Mouse (Mus musculus): ENCODE measurements around the gene Plscr2. TPM values are rescaled to one million over a fixed set of nuclear protein-coding genes. Genes with fewer than 3 reads are reported as not detected.

Plscr2 gene
- polyA plus RNA-seq, 1 experiment from 2014 or later: 0.98 TPM

DNA sequence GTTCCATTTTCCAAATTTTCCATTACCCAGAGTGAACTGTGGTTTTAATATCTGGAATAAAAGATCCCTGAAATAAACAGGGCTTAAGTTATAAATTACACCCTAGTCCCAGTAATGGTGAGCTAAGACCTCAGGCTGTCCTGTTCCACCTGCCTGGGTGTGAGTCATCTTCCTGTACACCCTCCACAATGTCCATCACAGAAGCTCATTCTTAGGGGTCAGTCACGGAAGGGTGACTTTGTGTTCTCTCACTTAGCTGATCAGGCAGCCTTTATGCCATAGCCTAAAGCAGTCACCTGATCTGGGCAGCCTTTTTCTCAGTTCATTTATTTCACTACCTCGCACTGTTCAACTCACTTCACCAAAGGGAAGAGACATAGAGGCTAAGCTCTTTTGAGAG lies 16.8 kb downstream of the Plscr2 start:
- Histone ChIP-seq H3K4me1 (ENCODE audit: control insufficient read depth, insufficient read depth, low read length) (no peaks in the 10 kb centered on the region), H3K9me3 (ENCODE audit: control insufficient read depth, low read depth, low read length) (no peaks in the 10 kb centered on the region), H3K9ac (replicated peaks; ENCODE audit: low read depth, low read length) (no peak overlapping the region), H3K4me3 (ENCODE audit: low read depth, low read length) (no peak overlapping the region), H3K27ac (ENCODE audit: low read length) (no peak overlapping the region), H3K27me3 (ENCODE audit: control insufficient read depth, insufficient read depth, low read length) (no peaks in the 10 kb centered on the region), H3K4me2 (replicated peaks; ENCODE audit: low read depth, low read length) (no peak overlapping the region), H3K36me3 (ENCODE audit: control insufficient read depth, insufficient read depth, low read length) (no peaks in the 10 kb centered on the region)
- ATAC-seq (ENCODE audit: insufficient number of reproducible peaks, insufficient read depth, low FRiP score, low read depth): no peak
- 74% methylated on average over 2 of the region's 2 CpGs for WGBS

DNA sequence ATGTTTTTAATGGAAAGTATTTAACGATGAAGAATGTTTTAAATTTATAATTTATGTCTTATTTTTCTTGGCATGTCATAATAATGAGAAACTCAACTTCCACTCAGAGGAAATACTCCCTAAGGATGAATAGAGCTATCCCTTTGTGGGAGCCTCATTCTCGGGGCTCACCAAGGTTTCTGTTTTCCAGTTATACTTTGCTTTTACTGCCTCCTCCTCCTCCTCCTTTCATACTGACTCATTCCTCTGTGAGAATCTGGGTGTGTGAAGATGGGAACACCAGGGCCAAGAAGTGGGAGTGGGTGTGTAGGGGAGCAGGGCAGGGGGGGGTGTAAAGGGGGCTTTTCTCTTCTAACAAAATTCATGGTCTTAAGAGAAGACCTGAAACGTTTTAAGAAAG lies 17.5 kb downstream of the Plscr2 start:
- no peaks in the 10 kb centered on the region for H3K36me3 ChIP-seq (ENCODE audit: control insufficient read depth, insufficient read depth, low read length)
- H3K9ac ChIP-seq (replicated peaks; ENCODE audit: low read depth, low read length): no peak overlapping the region
- no peak overlapping the region for H3K4me2 ChIP-seq (replicated peaks; ENCODE audit: low read depth, low read length)
- H3K4me3 ChIP-seq (ENCODE audit: low read depth, low read length): no peak overlapping the region
- no peak for ATAC-seq (ENCODE audit: insufficient number of reproducible peaks, insufficient read depth, low FRiP score, low read depth)
- WGBS: 50% methylated on average over 3 of the region's 3 CpGs
- no peaks in the 10 kb centered on the region for H3K9me3 ChIP-seq (ENCODE audit: control insufficient read depth, low read depth, low read length)
- H3K27ac ChIP-seq (ENCODE audit: low read length): no peak overlapping the region
- H3K4me1 ChIP-seq (ENCODE audit: control insufficient read depth, insufficient read depth, low read length): no peaks in the 10 kb centered on the region
- no peaks in the 10 kb centered on the region for H3K27me3 ChIP-seq (ENCODE audit: control insufficient read depth, insufficient read depth, low read length)

DNA sequence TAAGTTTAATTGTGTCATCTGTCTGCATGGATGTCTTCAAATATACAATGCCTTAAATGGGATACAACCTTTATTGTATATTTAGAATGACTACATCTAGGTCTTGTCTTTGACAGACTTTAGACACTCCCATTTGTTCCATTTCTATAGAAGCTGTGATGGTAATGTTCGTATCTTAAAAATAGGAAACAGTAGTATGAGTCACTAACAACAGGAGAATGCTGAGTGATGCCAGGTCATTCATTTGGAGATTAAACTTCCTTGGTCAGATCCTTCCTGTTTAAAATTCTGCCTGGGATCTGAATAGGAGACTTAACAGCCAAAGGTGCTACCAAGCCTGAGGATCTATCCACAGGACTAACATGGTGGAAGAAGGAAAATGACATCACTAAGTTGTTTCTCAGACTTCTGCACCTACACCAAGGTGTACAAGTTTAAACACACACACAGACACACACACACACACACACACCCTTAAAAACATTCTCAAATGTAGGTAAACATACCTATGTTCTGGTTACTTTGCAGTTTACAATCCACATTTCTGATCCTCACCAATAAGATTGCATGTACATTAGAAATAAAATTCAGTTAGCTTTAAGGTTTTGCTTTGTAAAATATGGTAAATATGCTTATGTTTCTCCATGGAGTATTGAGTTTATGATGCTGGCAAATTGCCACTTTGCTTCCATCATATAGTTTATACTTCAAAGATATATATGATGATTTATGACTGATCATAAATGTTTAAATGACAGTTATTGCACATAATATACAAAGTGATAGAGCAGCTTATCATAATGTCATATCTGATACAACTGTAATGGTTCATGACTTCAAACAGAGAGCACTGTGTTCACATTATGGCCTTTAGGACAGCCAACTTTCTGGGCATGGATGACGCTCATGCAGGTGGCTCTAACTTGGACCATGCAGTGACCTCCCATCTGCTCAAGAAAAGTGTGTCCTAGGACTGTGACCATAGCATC lies 18.5 kb downstream of the Plscr2 start:
- Histone ChIP-seq H3K27ac (ENCODE audit: low read length) (no peak overlapping the region), H3K27me3 (ENCODE audit: control insufficient read depth, insufficient read depth, low read length) (no peaks in the 10 kb centered on the region), H3K4me1 (ENCODE audit: control insufficient read depth, insufficient read depth, low read length) (no peaks in the 10 kb centered on the region), H3K36me3 (ENCODE audit: control insufficient read depth, insufficient read depth, low read length) (no peaks in the 10 kb centered on the region), H3K4me3 (ENCODE audit: low read depth, low read length) (no peak overlapping the region), H3K4me2 (replicated peaks; ENCODE audit: low read depth, low read length) (no peak overlapping the region), H3K9ac (replicated peaks; ENCODE audit: low read depth, low read length) (no peak overlapping the region), H3K9me3 (ENCODE audit: control insufficient read depth, low read depth, low read length) (no peaks in the 10 kb centered on the region)
- 89% methylated on average over 2 of the region's 2 CpGs for WGBS
- no peak for ATAC-seq (ENCODE audit: insufficient number of reproducible peaks, insufficient read depth, low FRiP score, low read depth)

DNA sequence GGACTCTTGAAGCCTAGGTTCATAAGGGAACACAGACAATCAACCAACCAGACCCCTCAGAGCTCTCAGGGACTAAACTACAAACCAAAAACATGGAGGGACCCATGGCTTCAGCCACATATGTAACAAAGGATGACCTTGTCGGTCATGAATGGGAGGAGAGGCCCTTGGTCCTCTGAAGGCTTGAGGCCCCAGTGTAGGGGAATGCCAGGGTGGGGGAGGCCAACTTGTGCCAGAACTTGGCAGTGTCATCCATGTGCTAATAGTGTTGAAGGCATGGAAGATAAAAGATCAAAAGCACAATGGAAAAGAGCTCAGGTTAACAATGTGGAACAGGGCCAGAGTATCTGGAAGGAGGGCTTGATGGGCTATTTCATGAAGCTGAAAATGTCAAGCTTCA lies 22.9 kb downstream of the Plscr2 start:
- no peak overlapping the region for H3K27ac ChIP-seq (ENCODE audit: low read length)
- no peaks in the 10 kb centered on the region for H3K4me1 ChIP-seq (ENCODE audit: control insufficient read depth, insufficient read depth, low read length)
- H3K9me3 ChIP-seq (ENCODE audit: control insufficient read depth, low read depth, low read length): no peaks in the 10 kb centered on the region
- WGBS: 65% methylated on average over 1 of the region's 1 CpGs
- no peaks in the 10 kb centered on the region for H3K36me3 ChIP-seq (ENCODE audit: control insufficient read depth, insufficient read depth, low read length)
- no peak overlapping the region for H3K4me2 ChIP-seq (replicated peaks; ENCODE audit: low read depth, low read length)
- H3K4me3 ChIP-seq (ENCODE audit: low read depth, low read length): no peak overlapping the region
- ATAC-seq (ENCODE audit: insufficient number of reproducible peaks, insufficient read depth, low FRiP score, low read depth): no peak
- H3K9ac ChIP-seq (replicated peaks; ENCODE audit: low read depth, low read length): no peak overlapping the region
- no peaks in the 10 kb centered on the region for H3K27me3 ChIP-seq (ENCODE audit: control insufficient read depth, insufficient read depth, low read length)

DNA sequence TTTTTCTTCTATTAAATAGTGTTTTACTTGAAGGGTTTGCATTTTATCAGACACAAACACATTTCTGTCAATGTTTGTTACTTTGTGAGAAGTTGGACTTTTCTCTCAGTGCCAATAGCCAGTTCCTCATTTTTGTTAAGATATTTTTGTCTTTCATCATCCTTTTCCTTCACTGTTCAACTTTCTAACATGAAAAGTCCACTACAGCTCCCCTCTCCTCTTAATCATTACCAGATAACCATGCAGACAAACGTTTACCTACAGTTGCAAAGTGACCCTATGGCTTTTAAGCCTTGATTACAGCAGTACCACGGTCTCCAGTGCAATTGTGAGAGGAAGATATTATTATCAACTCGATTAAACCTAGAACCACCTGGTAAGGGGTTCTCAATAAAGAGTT lies 25.8 kb downstream of the Plscr2 start:
- 53% methylated on average over 3 of the region's 3 CpGs for WGBS
- Histone ChIP-seq H3K9me3 (ENCODE audit: control insufficient read depth, low read depth, low read length) (no peaks in the 10 kb centered on the region), H3K4me2 (replicated peaks; ENCODE audit: low read depth, low read length) (no peak overlapping the region), H3K4me3 (ENCODE audit: low read depth, low read length) (no peak overlapping the region), H3K36me3 (ENCODE audit: control insufficient read depth, insufficient read depth, low read length) (no peaks in the 10 kb centered on the region), H3K27me3 (ENCODE audit: control insufficient read depth, insufficient read depth, low read length) (no peaks in the 10 kb centered on the region), H3K4me1 (ENCODE audit: control insufficient read depth, insufficient read depth, low read length) (no peaks in the 10 kb centered on the region), H3K9ac (replicated peaks; ENCODE audit: low read depth, low read length) (no peak overlapping the region), H3K27ac (ENCODE audit: low read length) (no peak overlapping the region)
- no peak for ATAC-seq (ENCODE audit: insufficient number of reproducible peaks, insufficient read depth, low FRiP score, low read depth)

DNA sequence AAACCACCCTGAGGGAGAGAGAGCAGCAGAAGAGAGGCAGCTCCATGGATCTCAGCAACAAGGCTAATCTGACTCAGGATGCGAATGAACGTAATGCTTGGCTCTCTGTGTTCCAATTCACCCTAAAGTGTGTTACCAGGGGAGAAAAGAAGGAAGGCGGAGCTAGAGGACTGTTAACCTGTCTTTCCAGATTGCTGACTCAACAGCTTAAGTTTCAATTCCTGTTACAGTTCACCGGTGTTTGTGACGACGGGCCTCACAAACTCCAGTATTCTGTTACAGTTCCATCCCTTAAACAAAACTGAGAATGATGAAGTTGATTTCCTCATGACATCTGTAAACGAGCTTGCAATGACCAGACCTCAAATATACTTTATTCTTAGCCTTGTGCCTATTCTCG lies 29.7 kb downstream of the Plscr2 start:
- no peak for ATAC-seq (ENCODE audit: insufficient number of reproducible peaks, insufficient read depth, low FRiP score, low read depth)
- 75% methylated on average over 8 of the region's 8 CpGs for WGBS
- no peak overlapping the region for H3K4me2 ChIP-seq (replicated peaks; ENCODE audit: low read depth, low read length)

DNA sequence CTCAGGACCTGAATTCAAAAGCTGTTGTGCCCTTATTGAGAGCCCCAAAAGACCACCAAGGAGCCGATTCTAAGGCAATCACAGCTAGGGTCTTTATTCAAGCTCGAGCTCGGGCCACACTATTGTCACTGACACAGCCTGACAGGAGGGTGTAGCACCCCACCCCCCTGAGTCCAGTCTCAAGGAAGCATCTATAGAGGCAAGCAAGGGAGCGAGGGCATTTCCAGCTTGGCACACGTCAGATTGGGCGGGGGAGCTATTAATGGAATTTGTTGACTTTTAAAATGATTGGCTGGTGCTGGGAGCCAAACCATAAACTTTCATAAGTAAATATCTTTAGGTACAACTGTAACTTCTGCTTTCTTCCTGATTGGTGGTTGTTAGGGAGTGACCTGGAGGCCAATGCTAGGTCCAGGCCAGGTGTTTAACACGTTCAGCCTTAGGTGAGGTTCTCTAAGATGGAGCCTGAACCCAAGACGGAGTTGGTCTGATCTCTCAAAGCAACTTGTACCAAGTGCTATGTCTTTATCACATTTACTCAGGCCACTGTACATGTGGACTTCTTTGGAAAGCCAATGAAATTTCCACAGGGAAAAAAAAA lies 30.3 kb downstream of the Plscr2 start:
- H3K9me3 ChIP-seq (ENCODE audit: control insufficient read depth, low read depth, low read length): no peaks in the 10 kb centered on the region
- no peaks in the 10 kb centered on the region for H3K4me1 ChIP-seq (ENCODE audit: control insufficient read depth, insufficient read depth, low read length)
- ATAC-seq (ENCODE audit: insufficient number of reproducible peaks, insufficient read depth, low FRiP score, low read depth): no peak
- no peaks in the 10 kb centered on the region for H3K27me3 ChIP-seq (ENCODE audit: control insufficient read depth, insufficient read depth, low read length)
- no peak overlapping the region for H3K9ac ChIP-seq (replicated peaks; ENCODE audit: low read depth, low read length)
- WGBS: 79% methylated on average over 8 of the region's 8 CpGs
- H3K4me3 ChIP-seq (ENCODE audit: low read depth, low read length): no peak overlapping the region
- H3K4me2 ChIP-seq (replicated peaks; ENCODE audit: low read depth, low read length): no peak overlapping the region
- no peak overlapping the region for H3K27ac ChIP-seq (ENCODE audit: low read length)
- no peaks in the 10 kb centered on the region for H3K36me3 ChIP-seq (ENCODE audit: control insufficient read depth, insufficient read depth, low read length)

More for the DNA sequence above, 29.7 kb downstream of the Plscr2 start:
- Histone ChIP-seq H3K9ac (replicated peaks; ENCODE audit: low read depth, low read length) (no peak overlapping the region), H3K4me1 (ENCODE audit: control insufficient read depth, insufficient read depth, low read length) (no peaks in the 10 kb centered on the region), H3K27me3 (ENCODE audit: control insufficient read depth, insufficient read depth, low read length) (no peaks in the 10 kb centered on the region), H3K9me3 (ENCODE audit: control insufficient read depth, low read depth, low read length) (no peaks in the 10 kb centered on the region), H3K27ac (ENCODE audit: low read length) (no peak overlapping the region), H3K36me3 (ENCODE audit: control insufficient read depth, insufficient read depth, low read length) (no peaks in the 10 kb centered on the region), H3K4me3 (ENCODE audit: low read depth, low read length) (no peak overlapping the region)

DNA sequence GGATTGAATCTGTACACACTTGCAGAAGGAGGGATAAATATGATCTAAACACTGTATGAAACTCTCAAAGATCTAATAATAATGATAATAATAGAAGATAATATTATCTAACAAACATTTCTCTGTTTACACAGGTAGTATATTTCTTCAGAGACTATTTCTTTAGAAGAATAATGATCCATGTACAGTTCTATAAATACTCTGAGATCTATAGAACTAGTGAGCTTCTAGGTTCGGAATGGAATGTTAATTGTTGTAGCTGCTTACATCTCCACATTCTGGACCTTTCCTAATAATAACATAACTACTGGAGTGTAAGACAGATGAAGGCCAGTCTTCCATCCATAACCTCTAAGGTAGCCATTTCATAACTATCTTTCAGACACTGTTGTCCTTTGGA lies 33.7 kb downstream of the Plscr2 start, which contains the start of gene 1700057G04Rik:
1700057G04Rik (plus strand) TSS at position 301 of the 400 bp plus-strand sequence.
- WGBS: 64% methylated on average over 1 of the region's 1 CpGs

More for the DNA sequence above, 33.7 kb downstream of the Plscr2 start, which contains the start of gene 1700057G04Rik:
- Histone ChIP-seq H3K4me2 (replicated peaks; ENCODE audit: low read depth, low read length) (no peak within 1 kb of the TSS), H3K27ac (ENCODE audit: low read length) (no peak within 1 kb of the TSS), H3K9ac (replicated peaks; ENCODE audit: low read depth, low read length) (no peak within 1 kb of the TSS), H3K4me3 (ENCODE audit: low read depth, low read length) (no peak within 1 kb of the TSS), H3K4me1 (ENCODE audit: control insufficient read depth, insufficient read depth, low read length) (no peaks in the 10 kb centered on the region), H3K36me3 (ENCODE audit: control insufficient read depth, insufficient read depth, low read length) (no peaks in the 10 kb centered on the region), H3K27me3 (ENCODE audit: control insufficient read depth, insufficient read depth, low read length) (no peaks in the 10 kb centered on the region), H3K9me3 (ENCODE audit: control insufficient read depth, low read depth, low read length) (no peaks in the 10 kb centered on the region)
- no peak for ATAC-seq (ENCODE audit: insufficient number of reproducible peaks, insufficient read depth, low FRiP score, low read depth)
